ENCODE assay signal across 26 mouse cellular contexts in the genomic region with DNA sequence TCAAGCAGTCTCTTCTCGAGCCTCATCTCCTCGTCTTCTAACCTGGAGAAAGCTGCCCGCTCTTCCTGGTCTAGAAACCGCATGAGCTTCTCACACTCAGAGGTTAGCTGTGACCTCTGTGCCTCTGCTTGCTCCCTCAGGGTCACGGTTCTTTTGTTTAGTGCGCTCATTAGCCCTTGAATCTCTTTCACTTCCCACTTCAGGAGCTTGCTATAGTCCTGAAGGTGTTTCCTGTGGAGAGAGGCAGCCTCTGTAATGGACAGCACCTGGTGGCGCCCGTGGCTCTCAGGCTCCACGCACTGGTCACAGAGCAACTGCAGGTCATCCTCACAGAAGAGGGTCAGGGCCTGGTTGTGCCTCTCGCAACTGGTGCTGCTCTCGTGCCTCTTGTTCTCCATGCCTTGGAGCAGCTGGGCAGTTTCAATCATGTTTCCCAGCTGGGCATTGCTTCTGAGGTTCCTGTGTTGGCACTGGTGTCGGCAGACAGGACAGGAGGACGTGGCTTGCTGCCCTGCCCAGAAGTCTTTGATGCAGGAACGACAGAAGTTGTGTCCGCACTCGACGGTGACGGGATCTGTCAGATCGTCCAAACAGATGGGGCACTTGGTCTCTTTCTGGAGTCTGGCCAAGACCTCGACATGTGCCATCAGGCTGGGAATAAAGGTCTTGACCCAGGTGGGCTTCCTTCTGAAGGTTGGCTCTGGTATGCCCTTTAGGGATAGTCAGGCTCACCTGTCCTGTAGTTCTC. TPM values are rescaled to one million over a fixed set of nuclear protein-coding genes. Genes with fewer than 3 reads are reported as not detected.
A peak's percentile ranks its signal among the peaks of the same experiment; 100 is the strongest.
DNase-seq lines count a peak whose midpoint lies in the region; ATAC-seq and TF ChIP-seq lines count a peak whose summit lies in the region.
"Had no signal": no experiment of that assay in that cellular context is flagged by ENCODE, and none has a peak within 500 bp of the region (broad histone marks: within the 10 kb centered on the region; RNA-seq: fewer than 3 reads in every experiment).

No protein-coding gene starts in this region.

- no peaks in the 10 kb centered on the region for H3K4me1 ChIP-seq in midbrain, postnatal 0 days (ENCODE audit: insufficient read depth, low read length)
- H3K4me1 ChIP-seq in midbrain, embryonic 16.5 days (ENCODE audit: control insufficient read depth, insufficient read depth, low read length) = no peaks in the 10 kb centered on the region
- H3K4me1 ChIP-seq in limb, embryonic 11.5 days (ENCODE audit: control insufficient read depth, insufficient read depth, low read length) = no peaks in the 10 kb centered on the region
- no peaks in the 10 kb centered on the region for H3K4me1 ChIP-seq in intestine, embryonic 16.5 days (ENCODE audit: control insufficient read depth, insufficient read depth, low read length)
- H3K4me1 ChIP-seq: heart, embryonic 12.5 days; hindbrain, embryonic 15.5 days had no signal

- H3K27ac ChIP-seq in midbrain, postnatal 0 days (ENCODE audit: low read depth, low read length) = no peak overlapping the region
- no peak overlapping the region for H3K27ac ChIP-seq in midbrain, embryonic 16.5 days (ENCODE audit: low read length)
- no peak overlapping the region for H3K27ac ChIP-seq in limb, embryonic 11.5 days (replicated peaks; ENCODE audit: low read depth, low read length)
- no peak overlapping the region for H3K27ac ChIP-seq in intestine, embryonic 16.5 days (ENCODE audit: low read length)
- H3K27ac ChIP-seq: hindbrain, embryonic 15.5 days had no signal

- 76% methylated on average over 20 of the region's 20 CpGs for WGBS in midbrain, postnatal 0 days
- WGBS in midbrain, embryonic 16.5 days = 72% methylated on average over 20 of the region's 20 CpGs
- 80% methylated on average over 20 of the region's 20 CpGs for WGBS in limb, embryonic 11.5 days
- 73% methylated on average over 20 of the region's 20 CpGs for WGBS in intestine, embryonic 16.5 days

- no peak overlapping the region for H3K9ac ChIP-seq in midbrain, postnatal 0 days (replicated peaks; ENCODE audit: low read length, poor library complexity, severe bottlenecking)
- no peak overlapping the region for H3K9ac ChIP-seq in midbrain, embryonic 16.5 days (ENCODE audit: low read depth, low read length)
- no peak overlapping the region for H3K9ac ChIP-seq in limb, embryonic 11.5 days (ENCODE audit: low read length)
- H3K9ac ChIP-seq in intestine, embryonic 16.5 days (ENCODE audit: low read depth, low read length) = no peak overlapping the region
- H3K9ac ChIP-seq: heart, embryonic 12.5 days; hindbrain, embryonic 15.5 days; lung, embryonic 14.5 days had no signal

- H3K27me3 ChIP-seq in midbrain, postnatal 0 days (ENCODE audit: insufficient read depth, low read length) = no peaks in the 10 kb centered on the region
- H3K27me3 ChIP-seq in midbrain, embryonic 16.5 days (ENCODE audit: control insufficient read depth, insufficient read depth, low read depth, low read length) = no peaks in the 10 kb centered on the region
- H3K27me3 ChIP-seq in limb, embryonic 11.5 days (ENCODE audit: control insufficient read depth, insufficient read depth, low read length) = no peaks in the 10 kb centered on the region
- H3K27me3 ChIP-seq in intestine, embryonic 16.5 days (replicated peaks; ENCODE audit: control insufficient read depth, insufficient read depth, low read length) = no peaks in the 10 kb centered on the region
- H3K27me3 ChIP-seq: heart, embryonic 12.5 days; hindbrain, embryonic 15.5 days; Patski had no signal

- H3K4me2 ChIP-seq in midbrain, postnatal 0 days (ENCODE audit: low read depth, low read length, poor library complexity, severe bottlenecking) = no peak overlapping the region
- H3K4me2 ChIP-seq in midbrain, embryonic 16.5 days (ENCODE audit: low read length) = no peak overlapping the region
- H3K4me2 ChIP-seq in limb, embryonic 11.5 days (ENCODE audit: low read depth, severe bottlenecking) = no peak overlapping the region
- no peak overlapping the region for H3K4me2 ChIP-seq in intestine, embryonic 16.5 days (ENCODE audit: low read depth, low read length)
- H3K4me2 ChIP-seq: heart, embryonic 12.5 days; hindbrain, embryonic 15.5 days; liver, embryonic 11.5 days; lung, embryonic 14.5 days; midbrain, embryonic 11.5 days had no signal

- DNase-seq in adrenal gland, postnatal 10 days = peak; percentile 18
- DNase-seq in adrenal gland, postnatal 25 days = no peak
- peak; percentile 7 for DNase-seq in midbrain, postnatal 0 days (ENCODE audit: low spot score)
- peak; percentile 4 to 12 for DNase-seq in cerebellum, adult 18-20 months
- DNase-seq in limb, embryonic 11.5 days (ENCODE audit: low spot score) = peak; percentile 21
- DNase-seq in spleen, postnatal 14 days (ENCODE audit: low spot score in 2 of 2) = no peak
- DNase-seq: kidney, adult 8-10 months; kidney, postnatal 36 days; lung, embryonic 14.5 days; lung, postnatal 4 days; right cerebral cortex, postnatal 4 days; thymus, adult 18-20 months had no signal

- H3K9me3 ChIP-seq in midbrain, postnatal 0 days (ENCODE audit: low read length) = no peaks in the 10 kb centered on the region
- no peaks in the 10 kb centered on the region for H3K9me3 ChIP-seq in midbrain, embryonic 16.5 days (replicated peaks; ENCODE audit: control insufficient read depth, low read length, poor library complexity, severe bottlenecking)
- H3K9me3 ChIP-seq in limb, embryonic 11.5 days (ENCODE audit: control insufficient read depth, low read length) = no peaks in the 10 kb centered on the region
- no peaks in the 10 kb centered on the region for H3K9me3 ChIP-seq in intestine, embryonic 16.5 days (ENCODE audit: control insufficient read depth, low read length)
- H3K9me3 ChIP-seq: heart, embryonic 12.5 days; hindbrain, embryonic 15.5 days had no signal

- TF ChIP-seq CTCF in midbrain, postnatal 0 days (IDR thresholded peaks at IDR 0.05) = no peak

- H3K36me3 ChIP-seq in midbrain, postnatal 0 days (ENCODE audit: insufficient read depth, low read length) = no peaks in the 10 kb centered on the region
- no peaks in the 10 kb centered on the region for H3K36me3 ChIP-seq in midbrain, embryonic 16.5 days (ENCODE audit: control insufficient read depth, insufficient read depth, low read length)
- no peaks in the 10 kb centered on the region for H3K36me3 ChIP-seq in limb, embryonic 11.5 days (ENCODE audit: control insufficient read depth, insufficient read depth, low read length)
- no peaks in the 10 kb centered on the region for H3K36me3 ChIP-seq in intestine, embryonic 16.5 days (ENCODE audit: control insufficient read depth, insufficient read depth, low read length)
- H3K36me3 ChIP-seq: heart, embryonic 12.5 days; hindbrain, embryonic 15.5 days had no signal

- no peak overlapping the region for H3K4me3 ChIP-seq in midbrain, postnatal 0 days (ENCODE audit: low read depth, low read length)
- no peak overlapping the region for H3K4me3 ChIP-seq in midbrain, embryonic 16.5 days (ENCODE audit: low read depth, low read length)
- H3K4me3 ChIP-seq in limb, embryonic 11.5 days (ENCODE audit: low read depth, low read length) = no peak overlapping the region
- H3K4me3 ChIP-seq in intestine, embryonic 16.5 days (ENCODE audit: low read length) = no peak overlapping the region
- H3K4me3 ChIP-seq: heart, embryonic 12.5 days; hindbrain, embryonic 15.5 days had no signal

- ATAC-seq in midbrain, postnatal 0 days (ENCODE audit: low FRiP score) = no peak
- no peak for ATAC-seq in midbrain, embryonic 16.5 days
- no peak for ATAC-seq in limb, embryonic 11.5 days (ENCODE audit: insufficient number of reproducible peaks, low FRiP score, low TSS enrichment, low read depth)
- no peak for ATAC-seq in intestine, embryonic 16.5 days
- ATAC-seq: forebrain, embryonic 16.5 days; Patski had no signal

RNA-seq across cellular contexts. Expression of a gene that starts 4.3 kb away (rescaled TPM):
- total RNA-seq in adrenal gland, postnatal 10 days (2021) = not detected
- total RNA-seq in adrenal gland, postnatal 25 days (2021) = not detected in 2 replicates
- not detected in 2 replicates for total RNA-seq in midbrain, postnatal 0 days (2014; rRNA removed)
- 0.05 and 0.16 TPM in 2 replicates for polyA plus RNA-seq in midbrain, postnatal 0 days (2015; fragmentation: Nextera tagmentation; extraction: Ambion mirVana)
- 0.09 TPM in 1 of 2 replicates, not detected in the other for polyA plus RNA-seq in midbrain, embryonic 16.5 days (2015; fragmentation: Nextera tagmentation; extraction: Ambion mirVana)
- polyA plus RNA-seq in limb, embryonic 11.5 days (2014; fragmentation: Nextera tagmentation; extraction: Ambion mirVana) = not detected in 2 replicates
- polyA plus RNA-seq in intestine, embryonic 16.5 days (2015; fragmentation: Nextera tagmentation; extraction: Ambion mirVana) = not detected in 2 replicates
- total RNA-seq: adrenal gland, postnatal 36 days; gastrocnemius, postnatal 4 days; heart, postnatal 25 days; layer of hippocampus, postnatal 10 days; left cerebral cortex, postnatal 25 days had no signal
- polyA plus RNA-seq: heart, embryonic 12.5 days; liver, embryonic 11.5 days; lung, embryonic 14.5 days; midbrain, embryonic 11.5 days had no signal

RNA-seq across cellular contexts. Expression of a gene that starts 35.0 kb away (rescaled TPM):
- total RNA-seq in adrenal gland, postnatal 10 days (2021) = not detected
- not detected in 2 replicates for total RNA-seq in adrenal gland, postnatal 25 days (2021)
- total RNA-seq in midbrain, postnatal 0 days (2014; rRNA removed) = not detected in 2 replicates
- polyA plus RNA-seq in midbrain, postnatal 0 days (2015; fragmentation: Nextera tagmentation; extraction: Ambion mirVana) = 0.15 TPM in 1 of 2 replicates, not detected in the other
- not detected in 2 replicates for polyA plus RNA-seq in midbrain, embryonic 16.5 days (2015; fragmentation: Nextera tagmentation; extraction: Ambion mirVana)
- 0.16 TPM in 1 of 2 replicates, not detected in the other for polyA plus RNA-seq in limb, embryonic 11.5 days (2014; fragmentation: Nextera tagmentation; extraction: Ambion mirVana)
- polyA plus RNA-seq in intestine, embryonic 16.5 days (2015; fragmentation: Nextera tagmentation; extraction: Ambion mirVana) = 0.15 TPM in 1 of 2 replicates, not detected in the other
- total RNA-seq: adrenal gland, postnatal 36 days; gastrocnemius, postnatal 4 days; heart, postnatal 25 days; layer of hippocampus, postnatal 10 days; left cerebral cortex, postnatal 25 days had no signal
- polyA plus RNA-seq: forebrain, embryonic 16.5 days; hindbrain, embryonic 15.5 days; lung, embryonic 14.5 days; midbrain, embryonic 11.5 days had no signal

RNA-seq across cellular contexts. Expression of a gene that starts 35.1 kb away (rescaled TPM):
- not detected for total RNA-seq in adrenal gland, postnatal 10 days (2021)
- total RNA-seq in adrenal gland, postnatal 25 days (2021) = not detected in 2 replicates
- total RNA-seq in midbrain, postnatal 0 days (2014; rRNA removed) = not detected in 2 replicates
- not detected in 2 replicates for polyA plus RNA-seq in midbrain, postnatal 0 days (2015; fragmentation: Nextera tagmentation; extraction: Ambion mirVana)
- polyA plus RNA-seq in midbrain, embryonic 16.5 days (2015; fragmentation: Nextera tagmentation; extraction: Ambion mirVana) = not detected in 2 replicates
- not detected in 2 replicates for polyA plus RNA-seq in limb, embryonic 11.5 days (2014; fragmentation: Nextera tagmentation; extraction: Ambion mirVana)
- polyA plus RNA-seq in intestine, embryonic 16.5 days (2015; fragmentation: Nextera tagmentation; extraction: Ambion mirVana) = not detected in 2 replicates
- total RNA-seq: adrenal gland, postnatal 36 days; gastrocnemius, postnatal 4 days; heart, postnatal 25 days; layer of hippocampus, postnatal 10 days; left cerebral cortex, postnatal 25 days had no signal
- polyA plus RNA-seq: forebrain, embryonic 16.5 days; hindbrain, embryonic 15.5 days; liver, embryonic 11.5 days; lung, embryonic 14.5 days; midbrain, embryonic 11.5 days; neural tube, embryonic 14.5 days had no signal

RNA-seq across cellular contexts. Expression of a gene that starts 36.3 kb away (rescaled TPM):
- 10 to 100 TPM; 33.5 TPM for total RNA-seq in adrenal gland, postnatal 10 days (2021)
- total RNA-seq in adrenal gland, postnatal 25 days (2021) = 78.8 and 82.5 TPM in 2 replicates
- 9.9 and 20.2 TPM in 2 replicates for total RNA-seq in midbrain, postnatal 0 days (2014; rRNA removed)
- 39.9 and 41.2 TPM in 2 replicates for polyA plus RNA-seq in midbrain, postnatal 0 days (2015; fragmentation: Nextera tagmentation; extraction: Ambion mirVana)
- 21.3 and 31.6 TPM in 2 replicates for polyA plus RNA-seq in midbrain, embryonic 16.5 days (2015; fragmentation: Nextera tagmentation; extraction: Ambion mirVana)
- 15.2 and 16.7 TPM in 2 replicates for polyA plus RNA-seq in limb, embryonic 11.5 days (2014; fragmentation: Nextera tagmentation; extraction: Ambion mirVana)
- 56.9 and 60.3 TPM in 2 replicates for polyA plus RNA-seq in intestine, embryonic 16.5 days (2015; fragmentation: Nextera tagmentation; extraction: Ambion mirVana)

RNA-seq across cellular contexts. Expression of a gene that starts 53.8 kb away (rescaled TPM):
- not detected for total RNA-seq in adrenal gland, postnatal 10 days (2021)
- total RNA-seq in adrenal gland, postnatal 25 days (2021) = not detected in 2 replicates
- not detected in 2 replicates for total RNA-seq in midbrain, postnatal 0 days (2014; rRNA removed)
- 0.54 and 0.64 TPM in 2 replicates for polyA plus RNA-seq in midbrain, postnatal 0 days (2015; fragmentation: Nextera tagmentation; extraction: Ambion mirVana)
- 0.76 and 1.2 TPM in 2 replicates for polyA plus RNA-seq in midbrain, embryonic 16.5 days (2015; fragmentation: Nextera tagmentation; extraction: Ambion mirVana)
- polyA plus RNA-seq in limb, embryonic 11.5 days (2014; fragmentation: Nextera tagmentation; extraction: Ambion mirVana) = 4.6 and 5.7 TPM in 2 replicates
- polyA plus RNA-seq in intestine, embryonic 16.5 days (2015; fragmentation: Nextera tagmentation; extraction: Ambion mirVana) = 3.3 and 4.4 TPM in 2 replicates
- total RNA-seq: adrenal gland, postnatal 36 days; gastrocnemius, postnatal 4 days; layer of hippocampus, postnatal 10 days; left cerebral cortex, postnatal 25 days had no signal

Comparison
In these comparisons a context has a peak if more than half of its experiments do, and no peak if none do; other contexts are left out.
1. DNase-seq: peak in adrenal gland, postnatal 10 days (single experiment), midbrain, postnatal 0 days (single experiment), cerebellum, adult 18-20 months (2 of 2) and limb, embryonic 11.5 days (single experiment); none in adrenal gland, postnatal 25 days (single experiment) and spleen, postnatal 14 days (0 of 2).